32 mouse cellular contexts compared by ENCODE assay signal in the genomic region with DNA sequence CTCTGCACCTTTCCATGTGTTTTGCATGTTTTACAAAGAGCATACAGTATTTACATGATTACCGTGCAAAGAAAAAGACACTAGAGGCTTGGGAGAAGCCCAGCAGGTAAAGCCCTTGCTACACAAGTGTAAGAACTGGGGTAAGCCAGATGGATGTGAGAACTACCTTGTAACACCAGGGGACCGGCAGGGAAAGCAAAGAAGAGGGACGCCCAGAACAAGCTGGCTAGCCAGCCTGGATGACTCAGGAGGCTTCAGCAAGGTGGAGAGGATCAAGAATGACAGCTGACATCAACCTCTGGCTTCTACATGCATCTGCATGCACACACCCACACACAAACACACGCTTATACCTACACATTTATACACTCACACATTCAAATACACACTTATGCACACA. TPM values are rescaled to one million over a fixed set of nuclear protein-coding genes. Genes with fewer than 3 reads are reported as not detected.
A peak's percentile ranks its signal among the peaks of the same experiment; 100 is the strongest.
DNase-seq lines count a peak whose midpoint lies in the region; ATAC-seq and TF ChIP-seq lines count a peak whose summit lies in the region.
"Had no signal": no experiment of that assay in that cellular context is flagged by ENCODE, and none has a peak within 500 bp of the region (broad histone marks: within the 10 kb centered on the region; RNA-seq: fewer than 3 reads in every experiment).

No protein-coding gene starts in this region.

- no peaks in the 10 kb centered on the region for H3K9me3 ChIP-seq in heart, embryonic 16.5 days (replicated peaks; ENCODE audit: control insufficient read depth, low read length)
- no peaks in the 10 kb centered on the region for H3K9me3 ChIP-seq in intestine, postnatal 0 days (ENCODE audit: control insufficient read depth)
- H3K9me3 ChIP-seq: embryonic facial prominence, embryonic 12.5 days; embryonic facial prominence, embryonic 15.5 days; forebrain, embryonic 12.5 days; forebrain, embryonic 15.5 days; heart, embryonic 13.5 days had no signal

- no peak overlapping the region for H3K9ac ChIP-seq in heart, embryonic 16.5 days (ENCODE audit: low read length)
- no peak overlapping the region for H3K9ac ChIP-seq in intestine, postnatal 0 days (ENCODE audit: low read depth, low read length)
- H3K9ac ChIP-seq: embryonic facial prominence, embryonic 12.5 days; embryonic facial prominence, embryonic 15.5 days; forebrain, embryonic 12.5 days; forebrain, embryonic 15.5 days; heart, embryonic 13.5 days; hindbrain, embryonic 14.5 days had no signal

- H3K4me3 ChIP-seq in heart, embryonic 16.5 days (ENCODE audit: low read length): no peak overlapping the region
- no peak overlapping the region for H3K4me3 ChIP-seq in intestine, postnatal 0 days (ENCODE audit: low read depth, low read length)
- H3K4me3 ChIP-seq: embryonic facial prominence, embryonic 12.5 days; embryonic facial prominence, embryonic 15.5 days; erythroblast, embryonic 14.5 days; forebrain, embryonic 12.5 days; forebrain, embryonic 15.5 days; heart, embryonic 13.5 days had no signal

- TF ChIP-seq CTCF in intestine, postnatal 0 days (IDR thresholded peaks at IDR 0.05; ENCODE audit: low read depth): no peak

- no peak overlapping the region for H3K4me2 ChIP-seq in heart, embryonic 16.5 days (ENCODE audit: low read depth, low read length)
- H3K4me2 ChIP-seq in intestine, postnatal 0 days (replicated peaks; ENCODE audit: low read depth): no peak overlapping the region
- H3K4me2 ChIP-seq: embryonic facial prominence, embryonic 12.5 days; embryonic facial prominence, embryonic 15.5 days; forebrain, embryonic 12.5 days; forebrain, embryonic 15.5 days; heart, embryonic 13.5 days; hindbrain, embryonic 14.5 days had no signal

- H3K27me3 ChIP-seq in heart, embryonic 16.5 days (ENCODE audit: control insufficient read depth, insufficient read depth, low read length): no peaks in the 10 kb centered on the region
- no peaks in the 10 kb centered on the region for H3K27me3 ChIP-seq in intestine, postnatal 0 days (replicated peaks; ENCODE audit: control insufficient read depth, insufficient read depth, low read length)
- H3K27me3 ChIP-seq: embryonic facial prominence, embryonic 12.5 days; embryonic facial prominence, embryonic 15.5 days; forebrain, embryonic 12.5 days; forebrain, embryonic 15.5 days; heart, embryonic 13.5 days had no signal

- WGBS in heart, embryonic 16.5 days: 69% methylated on average over 4 of the region's 4 CpGs
- WGBS in intestine, postnatal 0 days: 75% methylated on average over 4 of the region's 4 CpGs

- H3K4me1 ChIP-seq in heart, embryonic 16.5 days (ENCODE audit: control insufficient read depth, insufficient read depth, low read length): no peaks in the 10 kb centered on the region
- no peaks in the 10 kb centered on the region for H3K4me1 ChIP-seq in intestine, postnatal 0 days (replicated peaks; ENCODE audit: control insufficient read depth, insufficient read depth, low read length)
- H3K4me1 ChIP-seq: embryonic facial prominence, embryonic 15.5 days; forebrain, embryonic 12.5 days; forebrain, embryonic 15.5 days; heart, embryonic 13.5 days had no signal

- peak overlapping the region; percentile 12; the same call in 1 of the 2 replicates for H3K27ac ChIP-seq in heart, embryonic 16.5 days (ENCODE audit: low read length)
- H3K27ac ChIP-seq in intestine, postnatal 0 days (ENCODE audit: low read depth, low read length): no peak overlapping the region
- H3K27ac ChIP-seq: embryonic facial prominence, embryonic 12.5 days; embryonic facial prominence, embryonic 15.5 days; forebrain, embryonic 12.5 days; forebrain, embryonic 15.5 days; heart, embryonic 13.5 days; hindbrain, embryonic 14.5 days; hindbrain, postnatal 0 days had no signal

- DNase-seq in CD4-positive, CD25-positive, alpha-beta regulatory T cell, adult 2 months (ENCODE audit: low read depth, low spot score): peak; percentile 26
- DNase-seq in heart, adult 8-10 months (ENCODE audit: low spot score): no peak
- peak; percentile 63 for DNase-seq in thymus, postnatal 25 days
- DNase-seq in kidney, postnatal 14 days: no peak
- DNase-seq in left cerebral cortex, adult 8-10 months (ENCODE audit: low spot score in 2 of 2): no peak
- DNase-seq: adrenal gland, adult 2 months; adrenal gland, postnatal 14 days; cerebellum, adult 11 months; cerebellum, adult 2 months; cerebellum, adult 9-11 months; cerebellum, postnatal 25 days; gastrocnemius, postnatal 10 days; gastrocnemius, postnatal 36 days; heart, postnatal 10 days; heart, postnatal 4 days had no signal

- H3K36me3 ChIP-seq in heart, embryonic 16.5 days (ENCODE audit: control insufficient read depth, insufficient read depth): no peaks in the 10 kb centered on the region
- no peaks in the 10 kb centered on the region for H3K36me3 ChIP-seq in intestine, postnatal 0 days (ENCODE audit: control insufficient read depth, insufficient read depth)
- H3K36me3 ChIP-seq: embryonic facial prominence, embryonic 12.5 days; embryonic facial prominence, embryonic 15.5 days; forebrain, embryonic 12.5 days; forebrain, embryonic 15.5 days; heart, embryonic 13.5 days had no signal

- no peak for ATAC-seq in CD4-positive, CD25-positive, alpha-beta regulatory T cell, adult 4 months
- no peak for ATAC-seq in heart, embryonic 16.5 days (replicated peaks; ENCODE audit: extremely low read depth, insufficient read depth, low FRiP score)
- ATAC-seq in intestine, postnatal 0 days: no peak
- ATAC-seq: forebrain, embryonic 15.5 days; hindbrain, postnatal 0 days had no signal

RNA-seq across cellular contexts. Expression of a gene that starts 11.6 kb away (rescaled TPM):
- not detected for polyA plus RNA-seq in CD4-positive, CD25-positive, alpha-beta regulatory T cell, adult 4 months (2017; shearing (Covaris generic))
- polyA plus RNA-seq in heart, embryonic 16.5 days (2015; fragmentation: Nextera tagmentation; extraction: Ambion mirVana): 0.62 and 0.72 TPM in 2 replicates
- not detected for total RNA-seq in heart, adult 8-10 months (2022)
- polyA plus RNA-seq in intestine, postnatal 0 days (2015; fragmentation: Nextera tagmentation; extraction: Ambion mirVana): 0.47 and 0.89 TPM in 2 replicates
- total RNA-seq in left cerebral cortex, adult 8-10 months (2022): under 1 TPM; 0.28 to 0.53 (median 0.37) TPM
- total RNA-seq: adrenal gland, adult 2 months; adrenal gland, postnatal 14 days; adrenal gland, postnatal 4 days; gastrocnemius, adult 18-20 months; gastrocnemius, postnatal 10 days; heart, postnatal 4 days; MEL had no signal
- polyA plus RNA-seq: adrenal gland, adult 2 months; erythroblast, embryonic 14.5 days had no signal

RNA-seq across cellular contexts. Expression of a gene that starts 36.6 kb away (rescaled TPM):
- not detected for polyA plus RNA-seq in CD4-positive, CD25-positive, alpha-beta regulatory T cell, adult 4 months (2017; shearing (Covaris generic))
- polyA plus RNA-seq in heart, embryonic 16.5 days (2015; fragmentation: Nextera tagmentation; extraction: Ambion mirVana): 0.52 and 0.81 TPM in 2 replicates
- not detected for total RNA-seq in heart, adult 8-10 months (2022)
- polyA plus RNA-seq in intestine, postnatal 0 days (2015; fragmentation: Nextera tagmentation; extraction: Ambion mirVana): 14.0 and 18.0 TPM in 2 replicates
- 1 to 10 TPM in 3 of 4 experiments, under 1 TPM in 1; 1.00 to 2.7 (median 1.4) TPM for total RNA-seq in left cerebral cortex, adult 8-10 months (2022)
- total RNA-seq: adrenal gland, adult 2 months; adrenal gland, postnatal 14 days; adrenal gland, postnatal 4 days; common myeloid progenitor, adult 5-6 weeks; gastrocnemius, adult 18-20 months; gastrocnemius, postnatal 10 days; gastrocnemius, postnatal 36 days; granulocyte monocyte progenitor cell, adult 5-6 weeks; heart, postnatal 10 days; heart, postnatal 4 days; hindbrain, postnatal 0 days; MEL had no signal
- polyA plus RNA-seq: embryonic facial prominence, embryonic 15.5 days; erythroblast, embryonic 14.5 days; forebrain, embryonic 12.5 days; forebrain, embryonic 15.5 days; hindbrain, postnatal 0 days; inflammation-experienced regulatory T-cells, adult 6 months had no signal

Comparison
In these comparisons a context has a peak if more than half of its experiments do, and no peak if none do; other contexts are left out.
1. DNase-seq: peak in CD4-positive, CD25-positive, alpha-beta regulatory T cell, adult 2 months (single experiment) and thymus, postnatal 25 days (single experiment); none in heart, adult 8-10 months (single experiment), kidney, postnatal 14 days (single experiment) and left cerebral cortex, adult 8-10 months (0 of 2).